Mouse (Mus musculus) midbrain, embryonic 16.5 days (tissue): ENCODE data around the gene Lmntd2. TPM values are rescaled to one million over a fixed set of nuclear protein-coding genes. Genes with fewer than 3 reads are reported as not detected.
"Not testable (repeated sequence)": the region's sequence is repeated elsewhere in the genome, so short reads cannot be mapped to it uniquely, and the experiment has no call there.

Experiments used
- ATAC-seq: fragments of 200-750 bp; cut with Nextera tagmentation; 2 replicates; pipeline ENCODE4 v1.8.0; 2017; ENCODE audit warnings: moderate TSS enrichment
- H3K27ac ChIP-seq: fragments of 300-500 bp; sonication (generic); 2 replicates; pipeline ENCODE4 v1.5.1; 2014; ENCODE audit warnings: mild to moderate bottlenecking, low read length, mixed read lengths
- H3K27me3 ChIP-seq: fragments of 300-500 bp; sonication (generic); 2 replicates; pipeline ENCODE4 v1.6.1; 2014; ENCODE audit warnings: low read depth, low read length, mixed read lengths; ENCODE audit not compliant: control insufficient read depth, insufficient read depth
- H3K36me3 ChIP-seq: fragments of 300-500 bp; sonication (generic); 2 replicates; pipeline ENCODE4 v1.6.1; 2014; ENCODE audit warnings: mild to moderate bottlenecking, low read length, moderate library complexity, mixed read lengths; ENCODE audit not compliant: control insufficient read depth, insufficient read depth
- H3K4me1 ChIP-seq: fragments of 300-500 bp; sonication (generic); 2 replicates; pipeline ENCODE4 v1.6.1; 2014; ENCODE audit warnings: mild to moderate bottlenecking, low read length, mixed read lengths; ENCODE audit not compliant: control insufficient read depth, insufficient read depth
- H3K4me2 ChIP-seq: fragments of 300-500 bp; sonication (generic); 2 replicates; pipeline ENCODE4 v1.6.1; 2014; ENCODE audit warnings: mild to moderate bottlenecking, low read length, mixed read lengths
- H3K4me3 ChIP-seq: fragments of 300-500 bp; sonication (generic); 2 replicates; pipeline ENCODE4 v1.5.1; 2014; ENCODE audit warnings: low read depth, mild to moderate bottlenecking, low read length, moderate library complexity, mixed read lengths
- H3K9ac ChIP-seq: fragments of 300-500 bp; sonication (generic); 2 replicates; pipeline ENCODE4 v1.6.1; 2014; ENCODE audit warnings: low read depth, low read length, mixed read lengths
- H3K9me3 ChIP-seq: fragments of 300-500 bp; sonication (generic); replicated peaks from 2 replicates; pipeline ENCODE4 v1.6.1; 2014; ENCODE audit warnings: mild to moderate bottlenecking, low read length, mixed read lengths; ENCODE audit not compliant: control insufficient read depth, poor library complexity, severe bottlenecking
- WGBS: fragments of 180-500 bp; shearing (Covaris S2); extraction: QIAGEN DNeasy Blood & Tissue Kit; methylation state at CpG from one replicate; pipeline ENCODE4 v1.1.7; 2014; 5-methylcytosine and 5-hydroxymethylcytosine counted together
- polyA plus RNA-seq: library from polyadenylated mRNA; unstranded; fragments of >200 nt; fragmentation: Nextera tagmentation; extraction: Ambion mirVana; gene quantifications from 2 replicates; pipeline ENCODE4 v1.2.1, GENCODE M21; 2015

The Lmntd2 gene
- 0.23 and 0.81 TPM in 2 replicates for polyA plus RNA-seq

GRCm38 (mm10) chr7:141213605-141214235 is at the start of gene Lmntd2:
Lmntd2 (minus strand) TSS chr7:141214080.
- Histone ChIP-seq H3K4me3 (peak within 1 kb of the TSS; percentile 62), H3K36me3 (no peaks in the 10 kb centered on the region; the same call in 1 of the 2 replicates), H3K9me3 (no peaks in the 10 kb centered on the region), H3K9ac (peak within 1 kb of the TSS; percentile 71), H3K27ac (peak within 1 kb of the TSS; percentile 60), H3K4me2 (peak within 1 kb of the TSS; percentile 87), H3K27me3 (no peaks in the 10 kb centered on the region), H3K4me1 (peaks cover 11% of the 10 kb centered on the region)
- whole genome bisulfite sequencing = 92% methylated on average over 11 of the region's 11 CpGs
- ATAC-seq = no peak

GRCm38 (mm10) chr7:141263640-141264039 is 49.8 kb upstream of the Lmntd2 start:
- Histone ChIP-seq H3K4me3 (no peak overlapping the region), H3K4me2 (no peak overlapping the region), H3K9me3 (no peaks in the 10 kb centered on the region), H3K9ac (no peak overlapping the region), H3K36me3 (peaks cover 28% of the 10 kb centered on the region), H3K27me3 (no peaks in the 10 kb centered on the region), H3K27ac (no peak overlapping the region), H3K4me1 (peaks cover 6% of the 10 kb centered on the region)
- 92% methylated on average over 13 of the region's 13 CpGs for WGBS
- ATAC-seq = no peak

GRCm38 (mm10) chr7:141261480-141261879 is 47.6 kb upstream of the Lmntd2 start:
- 95% methylated on average over 3 of the region's 3 CpGs for WGBS
- Histone ChIP-seq H3K4me3 (no peak overlapping the region), H3K27ac (no peak overlapping the region), H3K36me3 (peaks cover 48% of the 10 kb centered on the region), H3K9ac (no peak overlapping the region), H3K4me2 (no peak overlapping the region), H3K4me1 (peaks cover 6% of the 10 kb centered on the region), H3K9me3 (no peaks in the 10 kb centered on the region), H3K27me3 (no peaks in the 10 kb centered on the region)
- no peak for ATAC-seq

- ATAC-seq = no peak
- peaks cover 43% of the 10 kb centered on the region for H3K36me3 ChIP-seq
- 93% methylated on average over 10 of the region's 10 CpGs for WGBS
Observed at GRCm38 (mm10) chr7:141256159-141256558, 42.3 kb upstream of the Lmntd2 start.

GRCm38 (mm10) chr7:141250486-141250885 is 36.6 kb upstream of the Lmntd2 start:
- H3K4me1 ChIP-seq, H3K4me3 ChIP-seq, ATAC-seq, H3K27ac ChIP-seq, H3K9ac ChIP-seq, H3K9me3 ChIP-seq, H3K4me2 ChIP-seq, H3K27me3 ChIP-seq: not testable (repeated sequence)
- WGBS = 93% methylated on average over 4 of the region's 4 CpGs
- peaks cover 31% of the 10 kb centered on the region for H3K36me3 ChIP-seq

More at GRCm38 (mm10) chr7:141256159-141256558, 42.3 kb upstream of the Lmntd2 start:
- H3K9me3 ChIP-seq = no peaks in the 10 kb centered on the region
- H3K4me1 ChIP-seq = no peaks in the 10 kb centered on the region
- no peak overlapping the region for H3K4me3 ChIP-seq
- no peak overlapping the region for H3K4me2 ChIP-seq
- H3K27ac ChIP-seq = no peak overlapping the region
- no peak overlapping the region for H3K9ac ChIP-seq
- no peaks in the 10 kb centered on the region for H3K27me3 ChIP-seq

- 92% methylated on average over 10 of the region's 10 CpGs for WGBS
- H3K36me3 ChIP-seq = peaks cover 20% of the 10 kb centered on the region
- H3K4me2 ChIP-seq = no peak overlapping the region
- H3K4me3 ChIP-seq = no peak overlapping the region
- no peaks in the 10 kb centered on the region for H3K9me3 ChIP-seq
- peaks cover 21% of the 10 kb centered on the region for H3K4me1 ChIP-seq
- no peak overlapping the region for H3K9ac ChIP-seq
- ATAC-seq = no peak
- no peaks in the 10 kb centered on the region for H3K27me3 ChIP-seq
- no peak overlapping the region for H3K27ac ChIP-seq
Observed at GRCm38 (mm10) chr7:141231551-141231950, 17.7 kb upstream of the Lmntd2 start.

- H3K27me3 ChIP-seq = no peaks in the 10 kb centered on the region
- no peak overlapping the region for H3K9ac ChIP-seq
- no peaks in the 10 kb centered on the region for H3K9me3 ChIP-seq
- H3K4me2 ChIP-seq = no peak overlapping the region
- no peak for ATAC-seq
- WGBS = 95% methylated on average over 3 of the region's 3 CpGs
- H3K36me3 ChIP-seq = peaks cover 18% of the 10 kb centered on the region
- peaks cover 21% of the 10 kb centered on the region for H3K4me1 ChIP-seq
- H3K27ac ChIP-seq = no peak overlapping the region
- H3K4me3 ChIP-seq = no peak overlapping the region
Observed at GRCm38 (mm10) chr7:141231111-141231510, 17.2 kb upstream of the Lmntd2 start.

- ATAC-seq = no peak
- no peaks in the 10 kb centered on the region for H3K27me3 ChIP-seq
- peaks cover 16% of the 10 kb centered on the region for H3K36me3 ChIP-seq
- no peak overlapping the region for H3K27ac ChIP-seq
- H3K4me3 ChIP-seq = no peak overlapping the region
- peaks cover 21% of the 10 kb centered on the region for H3K4me1 ChIP-seq
- WGBS = 92% methylated on average over 4 of the region's 4 CpGs
- H3K4me2 ChIP-seq = no peak overlapping the region
- no peaks in the 10 kb centered on the region for H3K9me3 ChIP-seq
- H3K9ac ChIP-seq = no peak overlapping the region
Observed at GRCm38 (mm10) chr7:141230570-141230969, 16.7 kb upstream of the Lmntd2 start.

- 65% methylated on average over 6 of the region's 6 CpGs for WGBS
- H3K27me3 ChIP-seq = no peaks in the 10 kb centered on the region
- H3K9me3 ChIP-seq = no peaks in the 10 kb centered on the region
- peaks cover 21% of the 10 kb centered on the region for H3K4me1 ChIP-seq
- H3K36me3 ChIP-seq = peaks cover 14% of the 10 kb centered on the region
- H3K4me3 ChIP-seq = peak overlapping the region; percentile 100
- H3K4me2 ChIP-seq = peak overlapping the region; percentile 94
- no peak for ATAC-seq
- H3K27ac ChIP-seq = no peak overlapping the region
- H3K9ac ChIP-seq = peak overlapping the region; percentile 90; the same call in 1 of the 2 replicates
Observed at GRCm38 (mm10) chr7:141229702-141230101, 15.8 kb upstream of the Lmntd2 start.
